ENCODE assay signal across 25 mouse cellular contexts in genomic region chr13:52792242-52792844, GRCm38 (mm10).
"Had no signal": no experiment of that assay in that cellular context is flagged by ENCODE, and none has a peak within 500 bp of the region (broad histone marks: within the 10 kb centered on the region; RNA-seq: fewer than 3 reads in every experiment).

No protein-coding gene starts in this region.

- ATAC-seq: hindbrain, embryonic 16.5 days; intestine, embryonic 16.5 days had no signal

- H3K36me3 ChIP-seq: heart, embryonic 13.5 days; heart, embryonic 15.5 days; hindbrain, embryonic 10.5 days; hindbrain, embryonic 12.5 days; limb, embryonic 10.5 days; limb, embryonic 12.5 days; liver, embryonic 13.5 days; liver, embryonic 15.5 days had no signal

- H3K27me3 ChIP-seq: heart, embryonic 15.5 days; hindbrain, embryonic 12.5 days; limb, embryonic 12.5 days; liver, embryonic 13.5 days; liver, embryonic 15.5 days had no signal

- H3K27ac ChIP-seq: heart, adult 2 months; heart, embryonic 13.5 days; heart, embryonic 15.5 days; hindbrain, embryonic 10.5 days; hindbrain, embryonic 12.5 days; hindbrain, embryonic 14.5 days; limb, embryonic 10.5 days; limb, embryonic 12.5 days; liver, embryonic 13.5 days; liver, embryonic 15.5 days had no signal

- H3K4me3 ChIP-seq: heart, adult 2 months; heart, embryonic 13.5 days; heart, embryonic 15.5 days; hindbrain, embryonic 10.5 days; hindbrain, embryonic 12.5 days; limb, embryonic 10.5 days; limb, embryonic 12.5 days; liver, embryonic 13.5 days; liver, embryonic 15.5 days had no signal

- H3K9me3 ChIP-seq: heart, embryonic 13.5 days; heart, embryonic 15.5 days; hindbrain, embryonic 10.5 days; hindbrain, embryonic 12.5 days; limb, embryonic 10.5 days; limb, embryonic 12.5 days; liver, embryonic 13.5 days; liver, embryonic 15.5 days had no signal

- H3K4me2 ChIP-seq: heart, embryonic 11.5 days; heart, embryonic 13.5 days; heart, embryonic 15.5 days; hindbrain, embryonic 12.5 days; hindbrain, embryonic 14.5 days; limb, embryonic 12.5 days; liver, embryonic 11.5 days; liver, embryonic 13.5 days; liver, embryonic 15.5 days had no signal

- H3K4me1 ChIP-seq: heart, embryonic 13.5 days; heart, embryonic 15.5 days; hindbrain, embryonic 10.5 days; hindbrain, embryonic 12.5 days; limb, embryonic 12.5 days; liver, embryonic 13.5 days; liver, embryonic 15.5 days had no signal

- DNase-seq: gastrocnemius, postnatal 14 days; gastrocnemius, postnatal 36 days; heart, adult 11 months; heart, adult 2 months; heart, postnatal 4 days; kidney, adult 11 months; kidney, adult 2 months; kidney, adult 9 months; kidney, postnatal 10 days; kidney, postnatal 25 days; layer of hippocampus, adult 9-11 months; liver; liver, embryonic 13.5 days had no signal

- H3K9ac ChIP-seq: heart, embryonic 13.5 days; heart, embryonic 15.5 days; hindbrain, embryonic 12.5 days; hindbrain, embryonic 14.5 days; limb, embryonic 12.5 days; liver, embryonic 13.5 days; liver, embryonic 15.5 days had no signal
